Mouse (Mus musculus): Measurements from ENCODE around the gene Olfr282. TPM values are rescaled to one million over a fixed set of nuclear protein-coding genes. Genes with fewer than 3 reads are reported as not detected.
"Not testable (repeated sequence)": the region's sequence is repeated elsewhere in the genome, so short reads cannot be mapped to it uniquely, and the experiment has no call there.

Gene Olfr282
- polyA plus RNA-seq (2014; fragmentation: Nextera tagmentation; extraction: Ambion mirVana) = not detected in 2 replicates

DNA sequence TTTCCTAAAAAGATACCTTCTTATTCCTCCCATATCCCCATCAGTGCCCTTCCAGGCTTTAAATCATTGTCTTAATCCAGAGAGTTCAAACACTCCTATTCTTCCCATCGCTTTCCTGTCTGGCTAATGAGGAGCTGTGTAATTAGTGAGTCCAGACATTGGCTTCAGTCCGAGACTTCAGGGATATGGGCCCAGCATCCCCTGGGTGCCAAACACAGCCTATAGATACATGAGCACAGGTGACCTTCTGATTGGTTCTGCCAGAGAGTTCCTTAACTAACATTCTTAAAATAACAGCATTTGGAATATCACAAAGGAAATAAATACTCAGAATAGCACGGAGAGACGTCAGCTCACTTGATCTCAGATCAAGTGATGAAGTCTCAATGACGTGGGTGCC, at the start of gene Olfr282:
TSS of gene Olfr282 (plus strand) at position 301 of the 400 bp plus-strand sequence.
- not testable (repeated sequence) for H3K36me3 ChIP-seq (ENCODE audit: control insufficient read depth, insufficient read depth, low read length); H3K27me3 ChIP-seq (replicated peaks; ENCODE audit: control insufficient read depth, insufficient read depth, low read length); H3K4me1 ChIP-seq (replicated peaks; ENCODE audit: control insufficient read depth, insufficient read depth, low read length); DNase-seq (ENCODE audit: low spot score); H3K4me3 ChIP-seq (ENCODE audit: low read depth, low read length); ATAC-seq (replicated peaks; ENCODE audit: low FRiP score); H3K9me3 ChIP-seq (ENCODE audit: control insufficient read depth, low read length); H3K4me2 ChIP-seq; H3K9ac ChIP-seq (ENCODE audit: low read depth, low read length); H3K27ac ChIP-seq (ENCODE audit: low read depth, low read length)
- 78% methylated on average over 5 of the region's 5 CpGs for WGBS

DNA sequence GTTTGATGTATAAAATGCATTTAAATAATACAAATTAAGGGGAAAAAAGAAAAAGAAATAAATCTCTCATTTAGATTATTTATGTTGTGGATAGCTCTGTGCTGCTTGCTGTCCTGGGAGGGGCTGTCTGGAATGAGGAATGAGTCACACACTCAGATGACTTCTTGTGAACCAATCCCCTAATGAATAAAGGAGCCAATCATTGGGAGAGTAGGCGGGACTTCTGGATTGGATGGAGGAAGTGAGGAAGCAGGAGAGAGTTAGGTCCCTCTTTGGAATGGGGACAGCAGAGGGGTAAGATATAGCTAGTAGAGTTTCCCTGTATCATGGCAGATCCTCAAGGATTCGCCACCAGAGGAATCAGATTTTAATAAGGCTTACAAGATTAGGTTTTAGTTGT, 43.4 kb upstream of the Olfr282 start:
- H3K4me1 ChIP-seq (replicated peaks; ENCODE audit: control insufficient read depth, insufficient read depth, low read length) = no peaks in the 10 kb centered on the region
- H3K4me3 ChIP-seq (ENCODE audit: low read depth, low read length) = no peak overlapping the region
- WGBS = 68% methylated on average over 2 of the region's 2 CpGs
- no peak overlapping the region for H3K4me2 ChIP-seq
- no peak overlapping the region for H3K9ac ChIP-seq (ENCODE audit: low read depth, low read length)
- H3K27me3 ChIP-seq (replicated peaks; ENCODE audit: control insufficient read depth, insufficient read depth, low read length) = no peaks in the 10 kb centered on the region
- DNase-seq (ENCODE audit: low spot score) (no peak), ATAC-seq (replicated peaks; ENCODE audit: low FRiP score) (no peak)
- no peak overlapping the region for H3K27ac ChIP-seq (ENCODE audit: low read depth, low read length)
- H3K36me3 ChIP-seq (ENCODE audit: control insufficient read depth, insufficient read depth, low read length) = no peaks in the 10 kb centered on the region
- no peaks in the 10 kb centered on the region for H3K9me3 ChIP-seq (ENCODE audit: control insufficient read depth, low read length)

DNA sequence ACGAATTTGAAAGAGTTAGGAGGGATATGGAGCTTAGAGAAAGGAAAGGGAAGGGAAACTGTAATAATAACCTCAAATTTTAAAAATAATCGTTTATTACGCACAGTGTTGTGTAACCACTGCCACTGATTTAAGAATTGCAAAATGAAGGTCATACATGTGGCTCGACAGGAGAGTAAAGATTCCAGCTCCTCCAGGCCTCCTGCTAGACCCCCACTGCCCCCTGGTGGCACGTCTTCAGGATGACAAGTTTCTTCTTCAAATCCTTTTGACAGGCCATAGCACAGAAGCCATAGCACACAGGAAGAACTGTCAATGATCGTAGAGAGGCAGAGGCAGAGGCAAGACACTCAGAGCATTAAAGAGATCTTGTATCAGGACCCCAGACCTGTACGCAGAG, 41.2 kb upstream of the Olfr282 start:
- no peak overlapping the region for H3K4me3 ChIP-seq (ENCODE audit: low read depth, low read length)
- no peaks in the 10 kb centered on the region for H3K27me3 ChIP-seq (replicated peaks; ENCODE audit: control insufficient read depth, insufficient read depth, low read length)
- WGBS = 28% methylated on average over 7 of the region's 7 CpGs
- no peak for ATAC-seq (replicated peaks; ENCODE audit: low FRiP score)
- DNase-seq (ENCODE audit: low spot score) = no peak
- H3K27ac ChIP-seq (ENCODE audit: low read depth, low read length) = no peak overlapping the region
- no peaks in the 10 kb centered on the region for H3K9me3 ChIP-seq (ENCODE audit: control insufficient read depth, low read length)
- H3K4me1 ChIP-seq (replicated peaks; ENCODE audit: control insufficient read depth, insufficient read depth, low read length) = no peaks in the 10 kb centered on the region
- H3K4me2 ChIP-seq = no peak overlapping the region
- H3K36me3 ChIP-seq (ENCODE audit: control insufficient read depth, insufficient read depth, low read length) = no peaks in the 10 kb centered on the region
- H3K9ac ChIP-seq (ENCODE audit: low read depth, low read length) = no peak overlapping the region

DNA sequence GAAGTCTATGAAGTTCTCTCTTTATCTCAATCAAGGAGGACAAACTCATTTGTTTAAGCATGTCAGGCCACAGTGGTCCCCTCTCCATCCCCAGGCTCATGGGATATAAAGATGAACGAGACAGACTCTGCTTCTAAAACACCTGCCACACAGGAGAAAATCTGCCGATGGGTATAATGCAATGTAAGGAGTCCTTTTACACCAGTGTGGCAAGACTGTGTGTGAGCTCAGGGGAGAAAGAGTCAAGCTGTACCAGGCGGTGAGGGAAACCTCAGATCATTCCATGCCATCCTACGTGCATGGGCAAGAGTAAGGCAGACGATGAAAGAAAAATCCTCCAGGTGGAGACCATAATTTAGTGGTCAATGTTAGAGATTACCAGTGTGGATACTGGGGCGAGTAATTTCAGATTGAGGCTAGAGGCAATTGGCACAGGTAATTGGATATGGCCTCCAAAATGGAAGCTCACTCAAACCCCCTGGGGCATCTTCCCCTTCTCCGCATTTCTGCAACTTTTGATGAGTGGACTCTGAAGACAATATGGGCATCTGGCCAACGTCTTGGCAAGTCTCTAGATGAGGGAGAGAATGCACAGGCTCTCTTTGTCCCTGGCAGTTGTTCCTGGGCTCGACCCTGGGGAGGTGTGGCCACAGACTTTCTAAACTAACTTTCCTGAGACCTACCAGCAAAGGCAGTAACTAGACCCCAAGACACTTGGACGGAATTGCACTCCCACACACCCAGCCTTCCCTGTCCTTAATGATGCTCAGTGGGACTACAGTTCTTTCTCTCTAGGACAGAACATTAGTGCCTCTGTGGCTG, 39.7 kb upstream of the Olfr282 start:
- Histone ChIP-seq H3K27me3 (replicated peaks; ENCODE audit: control insufficient read depth, insufficient read depth, low read length) (no peaks in the 10 kb centered on the region), H3K4me3 (ENCODE audit: low read depth, low read length) (no peak overlapping the region), H3K27ac (ENCODE audit: low read depth, low read length) (no peak overlapping the region), H3K4me2 (no peak overlapping the region), H3K4me1 (replicated peaks; ENCODE audit: control insufficient read depth, insufficient read depth, low read length) (no peaks in the 10 kb centered on the region), H3K9me3 (ENCODE audit: control insufficient read depth, low read length) (no peaks in the 10 kb centered on the region), H3K36me3 (ENCODE audit: control insufficient read depth, insufficient read depth, low read length) (no peaks in the 10 kb centered on the region), H3K9ac (ENCODE audit: low read depth, low read length) (no peak overlapping the region)
- WGBS = 71% methylated on average over 10 of the region's 10 CpGs
- no peak for ATAC-seq (replicated peaks; ENCODE audit: low FRiP score)
- DNase-seq (ENCODE audit: low spot score) = no peak

DNA sequence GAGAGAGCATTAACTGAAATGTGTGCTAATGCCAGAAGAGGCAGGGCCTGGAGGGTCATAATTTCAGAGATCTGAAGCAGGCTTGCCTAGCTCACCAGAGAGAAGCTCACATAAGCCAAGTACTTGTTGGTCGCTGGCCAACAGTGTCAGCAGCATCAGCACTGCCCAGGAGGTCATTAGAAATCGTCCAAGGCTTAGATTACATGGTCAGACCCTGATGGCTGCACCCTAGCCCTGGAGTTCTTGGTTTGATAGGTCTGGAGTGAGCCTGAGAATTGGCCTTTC, 39.2 kb upstream of the Olfr282 start:
- H3K4me2 ChIP-seq = no peak overlapping the region
- H3K9me3 ChIP-seq (ENCODE audit: control insufficient read depth, low read length) = no peaks in the 10 kb centered on the region
- H3K4me1 ChIP-seq (replicated peaks; ENCODE audit: control insufficient read depth, insufficient read depth, low read length) = no peaks in the 10 kb centered on the region
- no peak for DNase-seq (ENCODE audit: low spot score)
- H3K36me3 ChIP-seq (ENCODE audit: control insufficient read depth, insufficient read depth, low read length) = no peaks in the 10 kb centered on the region
- H3K4me3 ChIP-seq (ENCODE audit: low read depth, low read length) = no peak overlapping the region
- H3K27ac ChIP-seq (ENCODE audit: low read depth, low read length) = no peak overlapping the region
- H3K9ac ChIP-seq (ENCODE audit: low read depth, low read length) = no peak overlapping the region
- no peak for ATAC-seq (replicated peaks; ENCODE audit: low FRiP score)
- WGBS = 28% methylated on average over 2 of the region's 2 CpGs
- no peaks in the 10 kb centered on the region for H3K27me3 ChIP-seq (replicated peaks; ENCODE audit: control insufficient read depth, insufficient read depth, low read length)

DNA sequence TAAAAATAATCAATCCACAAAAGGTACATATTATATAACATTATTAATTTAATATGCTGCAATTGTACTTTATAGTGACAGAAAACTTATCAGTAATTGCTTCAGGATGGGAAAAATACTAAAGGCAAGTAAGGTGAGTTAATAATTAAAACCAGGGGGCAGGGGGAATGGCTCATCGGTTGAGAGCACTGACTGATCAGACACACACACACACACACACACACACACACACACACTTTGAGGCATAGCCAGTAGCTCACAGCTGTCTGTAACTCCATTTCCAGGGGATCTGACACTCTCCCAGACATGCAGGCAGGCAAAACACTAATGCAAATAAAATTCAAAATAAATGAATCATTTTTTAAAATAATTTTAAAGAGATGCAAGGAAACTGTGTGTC, 33.9 kb upstream of the Olfr282 start:
- no peaks in the 10 kb centered on the region for H3K9me3 ChIP-seq (ENCODE audit: control insufficient read depth, low read length)
- no peaks in the 10 kb centered on the region for H3K4me1 ChIP-seq (replicated peaks; ENCODE audit: control insufficient read depth, insufficient read depth, low read length)
- H3K4me3 ChIP-seq (ENCODE audit: low read depth, low read length) = no peak overlapping the region
- DNase-seq (ENCODE audit: low spot score) = no peak
- no peak overlapping the region for H3K4me2 ChIP-seq
- H3K9ac ChIP-seq (ENCODE audit: low read depth, low read length) = no peak overlapping the region
- no peaks in the 10 kb centered on the region for H3K36me3 ChIP-seq (ENCODE audit: control insufficient read depth, insufficient read depth, low read length)
- no peak overlapping the region for H3K27ac ChIP-seq (ENCODE audit: low read depth, low read length)
- 79% methylated on average over 1 of the region's 1 CpGs for WGBS
- H3K27me3 ChIP-seq (replicated peaks; ENCODE audit: control insufficient read depth, insufficient read depth, low read length) = no peaks in the 10 kb centered on the region
- ATAC-seq (replicated peaks; ENCODE audit: low FRiP score) = no peak

DNA sequence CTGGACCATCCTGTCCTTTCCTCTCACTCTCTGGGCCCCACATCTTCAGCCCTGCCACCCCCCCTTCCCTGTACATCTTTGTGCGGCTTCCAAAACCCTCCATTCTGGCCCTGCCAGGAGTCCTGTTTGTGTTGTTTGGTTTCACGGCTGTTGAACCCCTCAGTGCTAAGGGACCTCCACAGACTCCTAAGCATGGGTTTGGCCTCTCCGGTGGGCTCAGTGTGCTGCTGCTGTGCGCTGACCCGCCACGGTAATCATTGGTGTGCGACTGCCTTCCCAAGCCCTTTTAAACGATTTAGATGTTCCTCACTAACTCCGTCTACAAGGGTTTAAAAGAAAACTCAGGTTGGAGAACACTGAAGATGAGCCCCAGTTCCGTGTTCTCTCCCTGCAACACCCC, 28.7 kb upstream of the Olfr282 start:
- ATAC-seq (replicated peaks; ENCODE audit: low FRiP score) (no peak), DNase-seq (ENCODE audit: low spot score) (no peak)
- H3K4me1 ChIP-seq (replicated peaks; ENCODE audit: control insufficient read depth, insufficient read depth, low read length) = no peaks in the 10 kb centered on the region
- no peaks in the 10 kb centered on the region for H3K36me3 ChIP-seq (ENCODE audit: control insufficient read depth, insufficient read depth, low read length)
- H3K27me3 ChIP-seq (replicated peaks; ENCODE audit: control insufficient read depth, insufficient read depth, low read length) = no peaks in the 10 kb centered on the region
- no peak overlapping the region for H3K27ac ChIP-seq (ENCODE audit: low read depth, low read length)
- no peak overlapping the region for H3K4me2 ChIP-seq
- H3K9me3 ChIP-seq (ENCODE audit: control insufficient read depth, low read length) = no peaks in the 10 kb centered on the region
- 89% methylated on average over 10 of the region's 10 CpGs for WGBS
- no peak overlapping the region for H3K4me3 ChIP-seq (ENCODE audit: low read depth, low read length)
- H3K9ac ChIP-seq (ENCODE audit: low read depth, low read length) = no peak overlapping the region

DNA sequence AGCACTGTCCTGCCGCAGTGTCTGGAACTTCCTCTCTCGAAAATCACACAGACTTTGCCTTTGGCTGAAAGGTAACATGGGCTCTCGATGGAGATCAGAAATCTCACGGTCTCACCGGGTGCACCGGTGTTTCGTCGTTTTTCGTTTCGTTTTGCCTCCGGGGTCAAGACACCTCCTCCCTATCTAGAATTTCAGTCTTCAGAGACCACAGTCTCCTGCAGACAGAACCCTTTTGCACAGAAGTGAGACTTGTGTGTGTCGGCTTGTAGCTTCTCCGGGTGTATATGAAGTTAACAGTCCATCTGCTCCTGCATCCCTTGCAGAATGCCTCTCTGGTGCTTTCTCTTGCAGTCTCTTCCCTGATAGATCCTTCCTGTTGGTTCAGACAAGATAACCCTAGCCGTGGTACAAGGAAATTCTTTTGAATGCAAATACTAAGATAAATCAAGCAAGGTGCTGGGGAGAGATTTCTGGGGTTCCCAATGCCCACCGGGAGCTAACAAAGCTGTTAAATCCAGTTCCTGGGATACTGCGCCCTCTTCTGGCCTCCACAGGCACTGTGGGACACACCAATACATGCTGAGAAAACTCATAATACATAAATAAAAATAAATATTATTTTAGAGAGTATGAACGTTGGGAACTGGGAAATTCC, 22.5 kb upstream of the Olfr282 start:
- Histone ChIP-seq H3K4me1 (replicated peaks; ENCODE audit: control insufficient read depth, insufficient read depth, low read length) (no peaks in the 10 kb centered on the region), H3K27ac (ENCODE audit: low read depth, low read length) (no peak overlapping the region), H3K9me3 (ENCODE audit: control insufficient read depth, low read length) (no peaks in the 10 kb centered on the region), H3K36me3 (ENCODE audit: control insufficient read depth, insufficient read depth, low read length) (no peaks in the 10 kb centered on the region), H3K9ac (ENCODE audit: low read depth, low read length) (no peak overlapping the region), H3K4me3 (ENCODE audit: low read depth, low read length) (no peak overlapping the region), H3K27me3 (replicated peaks; ENCODE audit: control insufficient read depth, insufficient read depth, low read length) (no peaks in the 10 kb centered on the region), H3K4me2 (no peak overlapping the region)
- 65% methylated on average over 17 of the region's 17 CpGs for WGBS
- no peak for ATAC-seq (replicated peaks; ENCODE audit: low FRiP score)
- DNase-seq (ENCODE audit: low spot score) = no peak

DNA sequence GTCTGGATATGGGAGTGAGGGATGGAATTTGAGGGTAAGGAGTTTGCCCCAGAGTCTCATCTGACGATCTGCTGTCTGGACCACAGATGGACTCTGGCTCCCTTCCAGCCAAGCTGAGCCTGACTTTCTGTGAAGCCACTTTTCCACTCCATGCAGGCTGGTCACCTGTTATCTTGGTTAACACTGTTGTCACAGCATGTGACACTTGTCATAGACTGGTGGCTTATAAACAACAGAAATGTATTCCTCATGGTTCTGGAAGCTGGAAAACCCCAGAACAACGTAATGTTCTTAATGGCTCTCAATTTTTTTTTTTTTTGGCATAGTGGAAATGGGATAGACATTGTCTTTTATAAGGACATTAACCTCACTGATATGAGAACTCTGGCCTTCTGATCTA, 21.4 kb upstream of the Olfr282 start:
- no peak overlapping the region for H3K4me3 ChIP-seq (ENCODE audit: low read depth, low read length)
- H3K27ac ChIP-seq (ENCODE audit: low read depth, low read length) = no peak overlapping the region
- H3K27me3 ChIP-seq (replicated peaks; ENCODE audit: control insufficient read depth, insufficient read depth, low read length) = no peaks in the 10 kb centered on the region
- DNase-seq (ENCODE audit: low spot score) (no peak), ATAC-seq (replicated peaks; ENCODE audit: low FRiP score) (no peak)
- no peaks in the 10 kb centered on the region for H3K9me3 ChIP-seq (ENCODE audit: control insufficient read depth, low read length)
- no peaks in the 10 kb centered on the region for H3K4me1 ChIP-seq (replicated peaks; ENCODE audit: control insufficient read depth, insufficient read depth, low read length)
- WGBS = 79% methylated on average over 2 of the region's 2 CpGs
- no peaks in the 10 kb centered on the region for H3K36me3 ChIP-seq (ENCODE audit: control insufficient read depth, insufficient read depth, low read length)
- H3K4me2 ChIP-seq = no peak overlapping the region
- no peak overlapping the region for H3K9ac ChIP-seq (ENCODE audit: low read depth, low read length)

All from liver, embryonic 11.5 days (tissue).